Mouse (Mus musculus) cerebellum, postnatal 14 days (tissue): ENCODE measurements at regions not wholly inside any gene's neighbourhood (a gene's known extent, or its start where the extent isn't known, plus 50 kb on each side); places are given as distances from the start of the nearest gene placed in this dataset.
"Not testable (repeated sequence)": the region's sequence is repeated elsewhere in the genome, so short reads cannot be mapped to it uniquely, and the experiment has no call there.

Experiments used
- DNase-seq, 2 experiments: peaks; one replicate each; pipeline ENCODE4 v3.0.0; 2021; ENCODE audit warnings: mixed read lengths in 2 of 2

- DNase-seq, result peak; percentile 59 to 62
These were observed 321.8 kb upstream of the Gdi2 start for GRCm38 (mm10) chr13:3216070-3216469.

- DNase-seq, result not testable (repeated sequence)
These were observed 316.8 kb upstream of the Gdi2 start for GRCm38 (mm10) chr13:3221005-3221621.

GRCm38 (mm10) chr13:3221622-3222021, 316.2 kb upstream of the Gdi2 start:
- peak in 1 of 2 experiments; percentile 5 for DNase-seq

GRCm38 (mm10) chr13:3258379-3258778, 279.5 kb upstream of the Gdi2 start:
- DNase-seq, result peak; percentile 7 to 41

- DNase-seq, result not testable (repeated sequence)
These were observed 261.7 kb upstream of the Gdi2 start for GRCm38 (mm10) chr13:3276130-3276529.
